In genomic region chr7:29419836-29420235, GRCm38 (mm10) we compare ENCODE assay signal across 20 mouse cellular contexts.
"Had no signal": no experiment of that assay in that cellular context is flagged by ENCODE, and none has a peak within 500 bp of the region (broad histone marks: within the 10 kb centered on the region; RNA-seq: fewer than 3 reads in every experiment).

No protein-coding gene starts in this region.

- H3K9me3 ChIP-seq: limb, embryonic 12.5 days; limb, embryonic 15.5 days had no signal

- H3K4me3 ChIP-seq: limb, embryonic 12.5 days; limb, embryonic 15.5 days had no signal

- H3K27me3 ChIP-seq: limb, embryonic 12.5 days; limb, embryonic 15.5 days had no signal

- H3K9ac ChIP-seq: limb, embryonic 12.5 days; limb, embryonic 15.5 days; liver, embryonic 14.5 days; liver, postnatal 0 days; lung, embryonic 14.5 days had no signal

- ATAC-seq: liver, postnatal 0 days had no signal

- H3K36me3 ChIP-seq: limb, embryonic 12.5 days; limb, embryonic 15.5 days had no signal

- H3K4me2 ChIP-seq: limb, embryonic 12.5 days; limb, embryonic 15.5 days; liver, embryonic 11.5 days; lung, embryonic 14.5 days; midbrain, embryonic 11.5 days had no signal

- DNase-seq: kidney, adult 18-20 months; kidney, adult 9 months; kidney, postnatal 25 days; left cerebral cortex, postnatal 4 days; liver, postnatal 0 days; lung, embryonic 14.5 days; lung, postnatal 10 days; lung, postnatal 36 days; midbrain, embryonic 14.5 days; right cerebral cortex, adult 18-20 months; right cerebral cortex, postnatal 14 days; right cerebral cortex, postnatal 4 days; spleen, adult 18-20 months; thymus, adult 18-20 months; thymus, postnatal 36 days had no signal

- H3K27ac ChIP-seq: limb, embryonic 12.5 days; limb, embryonic 15.5 days; liver, embryonic 14.5 days had no signal
